Mouse (Mus musculus): ENCODE results near the gene Elf2. TPM values are rescaled to one million over a fixed set of nuclear protein-coding genes. Genes with fewer than 3 reads are reported as not detected.

The Elf2 gene
- total and polyA plus RNA-seq, 3 experiments = 31.2 to 41.2 (median 32.2) TPM

DNA sequence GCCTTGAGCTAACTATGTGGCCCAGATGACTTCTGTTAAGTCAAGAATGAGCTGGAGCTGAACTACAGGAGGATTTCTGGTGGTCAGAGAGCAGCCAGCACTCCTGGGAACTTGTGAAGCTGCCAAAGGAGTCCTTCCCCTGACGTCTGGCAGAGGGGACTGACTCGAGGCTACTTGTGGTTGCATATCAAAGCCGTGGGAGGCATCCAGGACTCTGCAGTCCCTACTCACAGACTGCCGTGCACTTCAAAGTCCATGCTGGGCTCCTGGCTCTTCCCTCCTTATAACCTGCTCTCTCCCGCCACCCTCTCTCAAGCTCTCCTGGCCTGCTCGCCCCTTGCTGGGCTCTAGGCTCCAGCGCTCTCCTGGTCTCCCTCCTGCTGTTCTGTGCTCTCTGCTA, 30.4 kb downstream of the Elf2 start:
- H3K4me2 ChIP-seq (ENCODE audit: insufficient read depth, low read depth, poor library complexity, severe bottlenecking) = no peak overlapping the region
- H3K4me3 ChIP-seq (replicated peaks in 1 of 3; ENCODE audit: low read depth in 2 of 3, low read length in 2 of 3, poor library complexity in 1 of 3) = no peak overlapping the region
- no peak overlapping the region for H3K9ac ChIP-seq (ENCODE audit: insufficient read depth, low read depth)
- H3K36me3 ChIP-seq (replicated peaks in 1 of 2; ENCODE audit: control insufficient read depth in 1 of 2, insufficient read depth in 1 of 2, low read length in 1 of 2) = peaks cover 2 to 17% of the 10 kb centered on the region in 2 experiments
- in situ Hi-C loops (cut with MboI; ENCODE audit: low pct_ligation_motif_present, low pct_unique_long_range_greater_than_20kb, low sequenced_read_pairs) = no loop called here
- H3K9me3 ChIP-seq (replicated peaks; ENCODE audit: low read length) = no peaks in the 10 kb centered on the region
- H3K27me3 ChIP-seq (replicated peaks) = no peaks in the 10 kb centered on the region
- DNase-seq (ENCODE audit: extremely low read depth) = no peak
- H3K4me1 ChIP-seq (ENCODE audit: control insufficient read depth in 1 of 2, insufficient read depth in 2 of 2) = 0 out of 4 replicates have a peak, but pooled peaks cover 0 to 2% of the 10 kb centered on the region in 2 experiments
- no peaks in the 10 kb centered on the region for H3K79me2 ChIP-seq (replicated peaks; ENCODE audit: control insufficient read depth, extremely low read depth, insufficient read depth, poor library complexity, severe bottlenecking)
- TF ChIP-seq HCFC1 (IDR thresholded peaks at IDR 0.05; ENCODE audit: low read depth, low read length) (no peak), ELF1 (IDR thresholded peaks at IDR 0.05; ENCODE audit: low read depth, low read length) (no peak), USF1 (IDR thresholded peaks at IDR 0.05; ENCODE audit: low read depth, low read length) (no peak), JUND (conservative IDR thresholded peaks at IDR 0.05; ENCODE audit: low read depth, low read length) (no peak), NELFE (IDR thresholded peaks at IDR 0.05; ENCODE audit: low read depth, low read length) (no peak), PAX5 (IDR thresholded peaks at IDR 0.05; ENCODE audit: low read length) (no peak)
- no peak overlapping the region for H3K27ac ChIP-seq (ENCODE audit: insufficient read depth, low read depth)
- dilution Hi-C loops (cut with MboI; ENCODE audit: extremely low pct_ligation_motif_present, extremely low pct_unique_long_range_greater_than_20kb, low sequenced_read_pairs) = no loop called here

DNA sequence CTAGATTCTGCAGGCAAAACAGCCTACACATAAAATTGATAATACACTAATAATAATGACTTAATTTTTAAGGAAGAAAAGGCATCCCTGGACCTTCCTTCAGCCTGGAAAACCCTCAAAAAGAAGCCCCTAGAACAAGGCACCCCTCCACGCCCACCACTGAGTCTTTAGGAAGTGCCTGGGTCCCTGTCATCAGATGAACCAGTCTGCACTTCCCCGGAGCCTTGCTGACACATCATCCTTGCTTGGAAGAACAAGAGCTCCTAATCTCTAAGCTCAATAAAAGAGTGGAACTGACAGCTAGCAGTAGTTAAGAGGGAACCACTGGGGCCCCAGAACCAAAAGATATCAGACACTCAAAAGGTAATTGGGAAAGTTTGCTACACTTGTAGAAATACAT, 33.8 kb downstream of the Elf2 start:
- TF ChIP-seq NRF1 (IDR thresholded peaks at IDR 0.05; ENCODE audit: low read depth, low read length) (no peak), ELF1 (IDR thresholded peaks at IDR 0.05; ENCODE audit: low read depth, low read length) (no peak)
- no peak overlapping the region for H3K4me3 ChIP-seq (replicated peaks in 1 of 3; ENCODE audit: low read depth in 2 of 3, low read length in 2 of 3, poor library complexity in 1 of 3)
- H3K9ac ChIP-seq (ENCODE audit: insufficient read depth, low read depth) = no peak overlapping the region
- H3K27ac ChIP-seq (ENCODE audit: insufficient read depth, low read depth) = no peak overlapping the region
- no peaks in the 10 kb centered on the region for H3K9me3 ChIP-seq (replicated peaks; ENCODE audit: low read length)
- DNase-seq (ENCODE audit: extremely low read depth) = no peak
- H3K4me1 ChIP-seq (ENCODE audit: control insufficient read depth in 1 of 2, insufficient read depth in 2 of 2) = no peaks in the 10 kb centered on the region
- H3K36me3 ChIP-seq (replicated peaks in 1 of 2; ENCODE audit: control insufficient read depth in 1 of 2, insufficient read depth in 1 of 2, low read length in 1 of 2) = peaks cover 8 to 14% of the 10 kb centered on the region in 2 experiments
- no peak overlapping the region for H3K4me2 ChIP-seq (ENCODE audit: insufficient read depth, low read depth, poor library complexity, severe bottlenecking)
- dilution Hi-C loops (cut with MboI; ENCODE audit: extremely low pct_ligation_motif_present, extremely low pct_unique_long_range_greater_than_20kb, low sequenced_read_pairs) = no loop called here
- H3K27me3 ChIP-seq (replicated peaks) = no peaks in the 10 kb centered on the region
- no peaks in the 10 kb centered on the region for H3K79me2 ChIP-seq (replicated peaks; ENCODE audit: control insufficient read depth, extremely low read depth, insufficient read depth, poor library complexity, severe bottlenecking)
- in situ Hi-C loops (cut with MboI; ENCODE audit: low pct_ligation_motif_present, low pct_unique_long_range_greater_than_20kb, low sequenced_read_pairs) = no loop called here

GRCm38 (mm10) chr3:51305961-51306360, 34.5 kb downstream of the Elf2 start:
- H3K36me3 ChIP-seq (replicated peaks in 1 of 2; ENCODE audit: control insufficient read depth in 1 of 2, insufficient read depth in 1 of 2, low read length in 1 of 2) = peaks cover 8 to 14% of the 10 kb centered on the region in 2 experiments
- H3K9me3 ChIP-seq (replicated peaks; ENCODE audit: low read length) = no peaks in the 10 kb centered on the region
- no peak overlapping the region for H3K4me2 ChIP-seq (ENCODE audit: insufficient read depth, low read depth, poor library complexity, severe bottlenecking)
- no peaks in the 10 kb centered on the region for H3K27me3 ChIP-seq (replicated peaks)
- DNase-seq (ENCODE audit: extremely low read depth) = no peak
- dilution Hi-C loops (cut with MboI; ENCODE audit: extremely low pct_ligation_motif_present, extremely low pct_unique_long_range_greater_than_20kb, low sequenced_read_pairs) = no loop called here
- no peak overlapping the region for H3K9ac ChIP-seq (ENCODE audit: insufficient read depth, low read depth)
- TF ChIP-seq USF2 (conservative IDR thresholded peaks at IDR 0.05; ENCODE audit: low read depth, low read length) = no peak
- no peak for TF ChIP-seq CHD1 (IDR thresholded peaks at IDR 0.05; ENCODE audit: low read depth, low read length)
- TF ChIP-seq SIN3A (IDR thresholded peaks at IDR 0.05; ENCODE audit: low read length) = no peak
- TF ChIP-seq RCOR1 (conservative IDR thresholded peaks at IDR 0.05; ENCODE audit: low read depth, low read length) = no peak
- TF ChIP-seq USF1 (IDR thresholded peaks at IDR 0.05; ENCODE audit: low read depth, low read length) = no peak
- no peak for TF ChIP-seq MAZ (IDR thresholded peaks at IDR 0.05; ENCODE audit: low read depth, low read length)
- no peak for TF ChIP-seq TBP (conservative IDR thresholded peaks at IDR 0.05; ENCODE audit: low read depth, low read length)
- no peak for TF ChIP-seq ZNF384 (IDR thresholded peaks at IDR 0.05; ENCODE audit: low read depth, low read length)
- no peak for TF ChIP-seq MAFK (IDR thresholded peaks at IDR 0.05; ENCODE audit: insufficient replicate concordance, low read length)
- no peak for TF ChIP-seq MYC (IDR thresholded peaks at IDR 0.05; ENCODE audit: low read depth, low read length)
- TF ChIP-seq TCF12 (IDR thresholded peaks at IDR 0.05; ENCODE audit: low read depth, low read length) = no peak
- no peak for TF ChIP-seq CHD2 (IDR thresholded peaks at IDR 0.05; ENCODE audit: low read length)
- TF ChIP-seq EP300 (IDR thresholded peaks at IDR 0.05; ENCODE audit: low read length) = no peak
- no peak for TF ChIP-seq GABPA (IDR thresholded peaks at IDR 0.05; ENCODE audit: insufficient replicate concordance, low read depth, low read length)
- no peak overlapping the region for H3K4me3 ChIP-seq (replicated peaks in 1 of 3; ENCODE audit: low read depth in 2 of 3, low read length in 2 of 3, poor library complexity in 1 of 3)
- H3K79me2 ChIP-seq (replicated peaks; ENCODE audit: control insufficient read depth, extremely low read depth, insufficient read depth, poor library complexity, severe bottlenecking) = no peaks in the 10 kb centered on the region
- in situ Hi-C loops (cut with MboI; ENCODE audit: low pct_ligation_motif_present, low pct_unique_long_range_greater_than_20kb, low sequenced_read_pairs) = no loop called here
- H3K27ac ChIP-seq (ENCODE audit: insufficient read depth, low read depth) = no peak overlapping the region
- H3K4me1 ChIP-seq (ENCODE audit: control insufficient read depth in 1 of 2, insufficient read depth in 2 of 2) = no peaks in the 10 kb centered on the region
